Mouse (Mus musculus): ENCODE results near the gene Apold1. TPM values are rescaled to one million over a fixed set of nuclear protein-coding genes. Genes with fewer than 3 reads are reported as not detected.

The Apold1 gene
- total RNA-seq (2021) = 3.6 and 4.8 TPM in 2 replicates
- long read RNA-seq, partial matches to known transcripts = 4 of 4 reads
- long read RNA-seq, other reads (novel, unspliced or antisense) = 0 of 4 reads

- peak; percentile 20 for DNase-seq
Observed at GRCm38 (mm10) chr6:134981231-134982062, at the start of gene Apold1. Gene Apold1 (plus strand): TSS chr6:134981718.

GRCm38 (mm10) chr6:134932486-134933206 is 48.9 kb upstream of the Apold1 start:
- no peak for DNase-seq

GRCm38 (mm10) chr6:134933207-134933558 is 48.3 kb upstream of the Apold1 start:
- no peak for DNase-seq

GRCm38 (mm10) chr6:134934305-134934704 is 47.2 kb upstream of the Apold1 start:
- DNase-seq = no peak

GRCm38 (mm10) chr6:134939781-134940180 is 41.7 kb upstream of the Apold1 start:
- DNase-seq = no peak

- DNase-seq = no peak
Observed at GRCm38 (mm10) chr6:134943759-134944407, 37.6 kb upstream of the Apold1 start.

- no peak for DNase-seq
Observed at GRCm38 (mm10) chr6:134946054-134946453, 35.5 kb upstream of the Apold1 start.

- no peak for DNase-seq
Observed at GRCm38 (mm10) chr6:134946858-134947257, 34.7 kb upstream of the Apold1 start.

- DNase-seq = peak; percentile 65
Observed at GRCm38 (mm10) chr6:134947311-134948087, 34.0 kb upstream of the Apold1 start.

- DNase-seq = no peak
Observed at GRCm38 (mm10) chr6:134948522-134949061, 32.9 kb upstream of the Apold1 start.

- DNase-seq = no peak
Observed at GRCm38 (mm10) chr6:134949241-134949640, 32.3 kb upstream of the Apold1 start.

GRCm38 (mm10) chr6:134951364-134951763 is 30.2 kb upstream of the Apold1 start:
- no peak for DNase-seq

- DNase-seq = peak; percentile 25
Observed at GRCm38 (mm10) chr6:134953976-134954375, 27.5 kb upstream of the Apold1 start.

GRCm38 (mm10) chr6:134956388-134956787 is 25.1 kb upstream of the Apold1 start:
- no peak for DNase-seq

GRCm38 (mm10) chr6:134961286-134961685 is 20.2 kb upstream of the Apold1 start:
- no peak for DNase-seq

GRCm38 (mm10) chr6:134961858-134962517 is 19.5 kb upstream of the Apold1 start:
- no peak for DNase-seq

GRCm38 (mm10) chr6:134962518-134962893 is 19.0 kb upstream of the Apold1 start:
- DNase-seq = no peak

GRCm38 (mm10) chr6:134963910-134964309 is 17.6 kb upstream of the Apold1 start:
- DNase-seq = no peak

- DNase-seq = no peak
Observed at GRCm38 (mm10) chr6:134966681-134967080, 14.8 kb upstream of the Apold1 start.

- DNase-seq = no peak
Observed at GRCm38 (mm10) chr6:134968326-134968725, 13.2 kb upstream of the Apold1 start.

GRCm38 (mm10) chr6:134969498-134969897 is 12.0 kb upstream of the Apold1 start:
- no peak for DNase-seq

All from adrenal gland, postnatal 25 days (tissue).